Mouse (Mus musculus) forebrain, embryonic 13.5 days (tissue): Measurements from ENCODE around the gene Adap1. TPM values are rescaled to one million over a fixed set of nuclear protein-coding genes. Genes with fewer than 3 reads are reported as not detected.
A peak's percentile ranks its signal among the peaks of the same experiment; 100 is the strongest.

ENCODE experiments used
- ATAC-seq: fragments of 200-750 bp; cut with Nextera tagmentation; 2 replicates; pipeline ENCODE4 v1.8.0; 2017
- H3K27ac ChIP-seq: fragments of 300-500 bp; sonication (generic); 2 replicates; pipeline ENCODE4 v1.5.1; 2015; ENCODE audit warnings: inconsistent platforms, mild to moderate bottlenecking, moderate library complexity
- H3K27me3 ChIP-seq: fragments of 300-500 bp; sonication (generic); 2 replicates; pipeline ENCODE4 v1.6.1; 2015; ENCODE audit warnings: mild to moderate bottlenecking, inconsistent platforms
- H3K36me3 ChIP-seq: fragments of 300-500 bp; sonication (generic); 2 replicates; pipeline ENCODE4 v1.6.1; 2015; ENCODE audit warnings: mild to moderate bottlenecking, inconsistent platforms; ENCODE audit not compliant: poor library complexity, severe bottlenecking
- H3K4me1 ChIP-seq: fragments of 300-500 bp; sonication (generic); 2 replicates; pipeline ENCODE4 v1.6.1; 2015; ENCODE audit warnings: inconsistent platforms
- H3K4me2 ChIP-seq: fragments of 300-500 bp; sonication (generic); 2 replicates; pipeline ENCODE4 v1.6.1; 2015; ENCODE audit warnings: inconsistent platforms, mild to moderate bottlenecking, moderate library complexity
- H3K4me3 ChIP-seq: fragments of 300-500 bp; sonication (generic); 2 replicates; pipeline ENCODE4 v1.5.1; 2015; ENCODE audit warnings: mild to moderate bottlenecking, inconsistent platforms
- H3K9ac ChIP-seq: fragments of 300-500 bp; sonication (generic); 2 replicates; pipeline ENCODE4 v1.6.1; 2015; ENCODE audit warnings: mild to moderate bottlenecking, inconsistent platforms
- H3K9me3 ChIP-seq: fragments of 300-500 bp; sonication (generic); replicated peaks from 2 replicates; pipeline ENCODE4 v1.6.1; 2016; ENCODE audit warnings: inconsistent platforms
- WGBS: fragments of 180-500 bp; shearing (Covaris S2); methylation state at CpG from one replicate; pipeline ENCODE4 v1.1.7; 2015; 5-methylcytosine and 5-hydroxymethylcytosine counted together
- polyA plus RNA-seq: library from polyadenylated mRNA; unstranded; fragments of >200 nt; fragmentation: Nextera tagmentation; extraction: Ambion mirVana; gene quantifications from 2 replicates; pipeline ENCODE4 v1.2.1, GENCODE M21; 2015

Adap1 gene
- polyA plus RNA-seq, 1 experiment from 2014 or later = 3.8 TPM

- peak within 1 kb of the TSS; percentile 90 for H3K9ac ChIP-seq
- H3K4me3 ChIP-seq = peak within 1 kb of the TSS; percentile 84
- H3K4me2 ChIP-seq = peak within 1 kb of the TSS; percentile 97
- no peaks in the 10 kb centered on the region for H3K9me3 ChIP-seq
- H3K27ac ChIP-seq = peak within 1 kb of the TSS; percentile 82
- peak; percentile 96 for ATAC-seq
- peaks cover 35% of the 10 kb centered on the region for H3K4me1 ChIP-seq
- H3K27me3 ChIP-seq = no peaks in the 10 kb centered on the region
- under 1% methylated on average over 48 of the region's 90 CpGs for WGBS
- peaks cover 43% of the 10 kb centered on the region for H3K36me3 ChIP-seq
Observed at GRCm38 (mm10) chr5:139252081-139252909, 73.1 kb downstream of the Adap1 start, which contains the start of gene Get4. Get4 (plus strand) TSS chr5:139252324.

GRCm38 (mm10) chr5:139251736-139252080 is 73.7 kb downstream of the Adap1 start:
- no peaks in the 10 kb centered on the region for H3K9me3 ChIP-seq

GRCm38 (mm10) chr5:139251279-139251678 is 74.1 kb downstream of the Adap1 start:
- H3K27ac ChIP-seq = peak overlapping the region; percentile 71; the same call in 1 of the 2 replicates
- peaks cover 49% of the 10 kb centered on the region for H3K36me3 ChIP-seq
- H3K27me3 ChIP-seq = no peaks in the 10 kb centered on the region
- H3K9ac ChIP-seq = peak overlapping the region; percentile 75
- peak overlapping the region; percentile 84 for H3K4me3 ChIP-seq
- 87% methylated on average over 7 of the region's 7 CpGs for WGBS
- no peaks in the 10 kb centered on the region for H3K9me3 ChIP-seq
- no peak for ATAC-seq
- peaks cover 30% of the 10 kb centered on the region for H3K4me1 ChIP-seq
- H3K4me2 ChIP-seq = peak overlapping the region; percentile 97

More at GRCm38 (mm10) chr5:139251736-139252080, 73.7 kb downstream of the Adap1 start:
- peak; percentile 52 for ATAC-seq
- H3K27ac ChIP-seq = peak overlapping the region; percentile 71
- WGBS = under 1% methylated on average over 8 of the region's 8 CpGs
- peaks cover 45% of the 10 kb centered on the region for H3K36me3 ChIP-seq
- H3K4me2 ChIP-seq = peak overlapping the region; percentile 97
- peaks cover 30% of the 10 kb centered on the region for H3K4me1 ChIP-seq
- peak overlapping the region; percentile 84 for H3K4me3 ChIP-seq
- H3K9ac ChIP-seq = peak overlapping the region; percentile 75
- H3K27me3 ChIP-seq = no peaks in the 10 kb centered on the region

GRCm38 (mm10) chr5:139248846-139249245 is 76.6 kb downstream of the Adap1 start:
- H3K9ac ChIP-seq = no peak overlapping the region
- H3K36me3 ChIP-seq = peaks cover 68% of the 10 kb centered on the region
- H3K9me3 ChIP-seq = no peaks in the 10 kb centered on the region
- no peak overlapping the region for H3K4me3 ChIP-seq
- no peak for ATAC-seq
- H3K4me1 ChIP-seq = peaks cover 16% of the 10 kb centered on the region
- no peaks in the 10 kb centered on the region for H3K27me3 ChIP-seq
- no peak overlapping the region for H3K4me2 ChIP-seq
- 86% methylated on average over 3 of the region's 3 CpGs for WGBS
- no peak overlapping the region for H3K27ac ChIP-seq

- Histone ChIP-seq H3K27me3 (no peaks in the 10 kb centered on the region), H3K9ac (no peak overlapping the region), H3K9me3 (no peaks in the 10 kb centered on the region), H3K4me2 (no peak overlapping the region), H3K4me3 (no peak overlapping the region), H3K27ac (no peak overlapping the region), H3K36me3 (peaks cover 78% of the 10 kb centered on the region), H3K4me1 (peaks cover 5% of the 10 kb centered on the region)
- ATAC-seq = no peak
- 89% methylated on average over 3 of the region's 3 CpGs for WGBS
Observed at GRCm38 (mm10) chr5:139247767-139248166, 77.7 kb downstream of the Adap1 start.

GRCm38 (mm10) chr5:139243384-139243783 is 82.0 kb downstream of the Adap1 start:
- H3K4me1 ChIP-seq = no peaks in the 10 kb centered on the region
- no peak for ATAC-seq
- no peaks in the 10 kb centered on the region for H3K9me3 ChIP-seq
- H3K36me3 ChIP-seq = peaks cover 99% of the 10 kb centered on the region
- no peaks in the 10 kb centered on the region for H3K27me3 ChIP-seq
- WGBS = 79% methylated on average over 1 of the region's 1 CpGs
- H3K9ac ChIP-seq = no peak overlapping the region
- H3K27ac ChIP-seq = no peak overlapping the region
- H3K4me2 ChIP-seq = no peak overlapping the region
- H3K4me3 ChIP-seq = no peak overlapping the region

- H3K4me3 ChIP-seq = no peak overlapping the region
- WGBS = 92% methylated on average over 15 of the region's 15 CpGs
- H3K4me1 ChIP-seq = no peaks in the 10 kb centered on the region
- H3K27me3 ChIP-seq = no peaks in the 10 kb centered on the region
- no peak overlapping the region for H3K9ac ChIP-seq
- no peak overlapping the region for H3K4me2 ChIP-seq
- no peak overlapping the region for H3K27ac ChIP-seq
- peaks cover 99% of the 10 kb centered on the region for H3K36me3 ChIP-seq
- no peak for ATAC-seq
- no peaks in the 10 kb centered on the region for H3K9me3 ChIP-seq
Observed at GRCm38 (mm10) chr5:139241022-139241761, 84.2 kb downstream of the Adap1 start.

- WGBS = 92% methylated on average over 4 of the region's 4 CpGs
- no peak overlapping the region for H3K4me3 ChIP-seq
- H3K4me2 ChIP-seq = no peak overlapping the region
- H3K36me3 ChIP-seq = peaks cover 99% of the 10 kb centered on the region
- H3K27me3 ChIP-seq = no peaks in the 10 kb centered on the region
- no peaks in the 10 kb centered on the region for H3K9me3 ChIP-seq
- no peak for ATAC-seq
- no peaks in the 10 kb centered on the region for H3K4me1 ChIP-seq
- no peak overlapping the region for H3K9ac ChIP-seq
- H3K27ac ChIP-seq = no peak overlapping the region
Observed at GRCm38 (mm10) chr5:139237436-139237835, 88.0 kb downstream of the Adap1 start.

- H3K27me3 ChIP-seq = no peaks in the 10 kb centered on the region
- H3K9me3 ChIP-seq = no peaks in the 10 kb centered on the region
- peaks cover 91% of the 10 kb centered on the region for H3K36me3 ChIP-seq
- no peaks in the 10 kb centered on the region for H3K4me1 ChIP-seq
- 90% methylated on average over 4 of the region's 4 CpGs for WGBS
- no peak overlapping the region for H3K4me2 ChIP-seq
- H3K4me3 ChIP-seq = no peak overlapping the region
- H3K27ac ChIP-seq = no peak overlapping the region
- no peak overlapping the region for H3K9ac ChIP-seq
- ATAC-seq = no peak
Observed at GRCm38 (mm10) chr5:139234423-139234822, 91.0 kb downstream of the Adap1 start.

GRCm38 (mm10) chr5:139232083-139232482 is 93.3 kb downstream of the Adap1 start:
- 77% methylated on average over 3 of the region's 3 CpGs for WGBS
- Histone ChIP-seq H3K36me3 (peaks cover 91% of the 10 kb centered on the region), H3K9ac (no peak overlapping the region), H3K4me2 (no peak overlapping the region), H3K4me1 (no peaks in the 10 kb centered on the region), H3K27me3 (no peaks in the 10 kb centered on the region), H3K27ac (no peak overlapping the region), H3K9me3 (no peaks in the 10 kb centered on the region), H3K4me3 (no peak overlapping the region)
- ATAC-seq = no peak

GRCm38 (mm10) chr5:139229716-139230115 is 95.7 kb downstream of the Adap1 start:
- WGBS = 95% methylated on average over 3 of the region's 3 CpGs
- Histone ChIP-seq H3K4me1 (no peaks in the 10 kb centered on the region), H3K27ac (no peak overlapping the region), H3K27me3 (no peaks in the 10 kb centered on the region), H3K4me2 (no peak overlapping the region), H3K9ac (no peak overlapping the region), H3K36me3 (peaks cover 89% of the 10 kb centered on the region), H3K9me3 (no peaks in the 10 kb centered on the region), H3K4me3 (no peak overlapping the region)
- no peak for ATAC-seq

- Histone ChIP-seq H3K4me1 (no peaks in the 10 kb centered on the region), H3K9me3 (no peaks in the 10 kb centered on the region), H3K4me3 (no peak overlapping the region), H3K4me2 (no peak overlapping the region), H3K27ac (no peak overlapping the region), H3K9ac (no peak overlapping the region), H3K36me3 (peaks cover 89% of the 10 kb centered on the region), H3K27me3 (no peaks in the 10 kb centered on the region)
- WGBS = 98% methylated on average over 3 of the region's 3 CpGs
- no peak for ATAC-seq
Observed at GRCm38 (mm10) chr5:139228318-139228717, 97.1 kb downstream of the Adap1 start.
